Mouse (Mus musculus): Measurements from ENCODE around the gene 4930550C14Rik. TPM values are rescaled to one million over a fixed set of nuclear protein-coding genes. Genes with fewer than 3 reads are reported as not detected.

Gene 4930550C14Rik
- polyA plus RNA-seq (2015; fragmentation: Nextera tagmentation; extraction: Ambion mirVana) = 1.4 and 1.7 TPM in 2 replicates

DNA sequence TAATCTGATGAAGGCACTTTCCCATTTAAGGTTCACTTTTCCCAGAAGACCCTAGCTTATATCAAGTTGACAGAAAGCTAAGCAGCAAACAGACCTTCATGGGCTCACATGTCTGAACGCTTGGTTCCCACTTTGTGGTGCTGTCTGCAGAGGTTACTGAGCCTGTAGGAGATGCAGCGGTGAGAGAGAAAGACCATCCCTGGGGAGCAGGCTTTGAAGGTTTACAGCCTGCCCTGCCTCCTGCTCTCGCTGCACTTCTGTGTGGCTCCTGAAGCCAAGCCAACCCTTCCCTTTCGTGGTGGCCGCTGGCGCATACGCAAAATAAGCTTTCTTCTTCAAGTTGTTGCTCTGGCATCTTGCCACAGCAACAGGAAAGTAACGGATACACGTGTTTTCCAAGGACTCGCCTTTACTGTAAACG, at the start of gene 4930550C14Rik:
Gene 4930550C14Rik, plus strand, starts transcription at position 35 of the 421 bp plus-strand sequence.

GRCm38 (mm10) chr9:53383951-53384866, 17.9 kb upstream of the 4930550C14Rik start, which contains the start of gene Kdelc2:
Kdelc2 (plus strand) TSS chr9:53384025.

Small RNA genes lying within 50 kb of the gene (microRNA-seq; reads per million reads assigned to microRNA genes)
- gene Mir130c = not detected

Other genes starting within 250 kb of the 4930550C14Rik start
- gene Ddx10, start 154.3 kb upstream of the 4930550C14Rik start, polyA plus RNA-seq (2015; fragmentation: Nextera tagmentation; extraction: Ambion mirVana) = 12.3 and 15.2 TPM in 2 replicates
- gene Exph5, start 100.7 kb upstream of the 4930550C14Rik start, polyA plus RNA-seq (2015; fragmentation: Nextera tagmentation; extraction: Ambion mirVana) = 1.5 and 1.9 TPM in 2 replicates
- gene Kdelc2, start 18.3 kb upstream of the 4930550C14Rik start, polyA plus RNA-seq (2015; fragmentation: Nextera tagmentation; extraction: Ambion mirVana) = 29.0 and 42.2 TPM in 2 replicates
- 4.6 and 6.2 TPM in 2 replicates for gene Atm, start 134.4 kb downstream of the 4930550C14Rik start, polyA plus RNA-seq (2015; fragmentation: Nextera tagmentation; extraction: Ambion mirVana)
- gene Npat, start 134.7 kb downstream of the 4930550C14Rik start, polyA plus RNA-seq (2015; fragmentation: Nextera tagmentation; extraction: Ambion mirVana) = 5.6 and 7.6 TPM in 2 replicates
- gene Acat1, start 208.1 kb downstream of the 4930550C14Rik start, polyA plus RNA-seq (2015; fragmentation: Nextera tagmentation; extraction: Ambion mirVana) = 69.9 and 99.6 TPM in 2 replicates